Mouse (Mus musculus) lung, postnatal 0 days (tissue): ENCODE results near the gene Lgalsl.

Experiments used
- CTCF ChIP-seq: IDR thresholded peaks from 2 replicates; pipeline ENCODE4 v1.5.1; 2016; ENCODE audit warnings: antibody characterized with exemption, mild to moderate bottlenecking
- EP300 ChIP-seq: IDR thresholded peaks from 2 replicates; pipeline ENCODE4 v1.6.1; 2016; ENCODE audit warnings: antibody characterized with exemption, mild to moderate bottlenecking, control low read depth

DNA sequence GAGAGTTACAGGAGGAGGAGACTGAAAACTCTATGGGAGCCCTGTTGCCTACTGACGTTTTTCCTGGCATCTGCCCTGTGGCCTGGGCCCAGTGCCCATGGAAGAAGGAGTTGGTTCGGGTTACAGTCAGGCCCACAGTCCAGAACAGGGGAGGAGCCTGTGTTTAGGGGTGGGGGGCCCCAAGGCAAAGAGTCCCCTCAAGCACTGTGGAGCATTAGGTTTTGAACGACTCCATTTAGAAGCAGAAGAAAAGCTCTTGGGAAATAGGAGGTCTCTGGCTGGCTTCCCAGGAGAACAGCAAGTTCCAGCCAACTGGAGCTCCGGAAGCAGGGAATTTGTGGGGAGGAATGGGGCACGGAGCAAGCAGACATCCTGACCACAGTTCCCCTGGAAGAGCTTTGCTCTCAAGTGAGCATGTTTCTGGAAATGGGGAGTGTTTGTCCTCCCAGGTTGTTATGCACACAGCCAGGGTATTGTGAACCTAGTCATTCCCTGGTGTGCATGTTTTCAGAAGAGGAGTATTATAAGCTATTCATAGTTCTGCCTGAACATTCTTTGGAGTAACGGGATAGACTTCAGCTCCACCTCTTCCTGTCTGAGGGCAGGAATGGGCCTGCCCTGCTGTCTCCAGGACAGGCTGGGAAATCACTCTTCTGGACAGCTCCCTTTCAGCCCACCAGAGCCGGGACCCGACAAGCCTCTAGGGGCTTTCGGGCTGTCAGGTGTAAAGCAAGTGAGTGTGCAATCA lies 28.2 kb upstream of the Lgalsl start:
- TF ChIP-seq CTCF (peak; percentile 21; the same call in 1 of the 2 replicates), EP300 (peak; percentile 97)
